Mouse (Mus musculus): Measurements from ENCODE around the gene Gdf7.

GRCm38 (mm10) chr12:8331489-8332173 is 29.9 kb upstream of the Gdf7 start:
- TF ChIP-seq CTCF (IDR thresholded peaks at IDR 0.05; ENCODE audit: extremely low read depth, insufficient read length, insufficient replicate concordance, low read depth, low read length) (no peak), POLR2A (IDR thresholded peaks at IDR 0.05; ENCODE audit: low read depth, low read length) (no peak)

All from small intestine, adult 2 months (tissue).